Mouse (Mus musculus) spleen, adult 12 weeks (tissue): ENCODE data around the gene Klf2.
A peak's percentile ranks its signal among the peaks of the same experiment; 100 is the strongest.

Source experiments
- DNase-seq: peaks from one replicate; pipeline ENCODE4 v3.0.0; 2022; ENCODE audit warnings: low spot score

The Klf2 gene

GRCm38 (mm10) chr8:72305210-72305905 is 13.5 kb upstream of the Klf2 start, which contains the start of gene Gm10282:
TSS of gene Gm10282 (minus strand) at chr8:72305260.
- DNase-seq, result no peak

GRCm38 (mm10) chr8:72306913-72307312 is 11.9 kb upstream of the Klf2 start:
- DNase-seq, result no peak

- DNase-seq, result no peak
Measured at GRCm38 (mm10) chr8:72308276-72308675, 10.6 kb upstream of the Klf2 start.

DNA sequence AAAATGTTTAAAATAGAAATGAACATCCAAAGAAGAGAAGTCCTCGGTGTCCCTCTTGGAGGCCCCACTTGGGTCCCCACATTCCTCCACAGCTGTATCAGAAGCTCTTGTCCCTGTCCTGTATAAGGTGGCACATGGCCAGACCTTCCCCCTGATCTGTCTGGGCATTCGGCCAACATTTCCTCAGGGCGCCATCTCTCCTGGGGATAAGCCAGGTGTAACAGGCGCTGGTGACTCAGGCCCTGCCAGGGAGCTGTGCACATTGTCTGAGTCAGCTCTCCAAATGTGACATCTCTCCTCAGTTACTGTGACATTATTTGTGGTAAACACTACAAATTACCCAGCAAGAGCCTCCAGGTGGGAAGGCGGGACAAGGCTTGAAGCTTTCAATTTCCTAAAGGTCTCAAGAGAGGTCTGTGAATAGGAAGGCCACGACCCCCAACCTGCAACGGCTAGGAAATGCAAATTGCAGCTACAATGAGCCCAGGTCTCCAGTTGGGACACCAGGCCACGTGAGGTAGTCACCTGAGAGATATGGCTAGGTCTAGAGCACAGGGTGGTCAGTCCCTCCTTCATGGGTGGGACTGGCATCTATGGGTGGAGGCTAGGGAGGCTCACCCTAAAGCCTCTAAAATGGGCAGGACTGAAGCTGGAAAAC is 7.9 kb upstream of the Klf2 start:
- no peak for DNase-seq

- DNase-seq, result no peak
Measured at GRCm38 (mm10) chr8:72312926-72313518, 5.8 kb upstream of the Klf2 start.

- no peak for DNase-seq
Measured at GRCm38 (mm10) chr8:72316053-72316695, 2.7 kb upstream of the Klf2 start.

DNA sequence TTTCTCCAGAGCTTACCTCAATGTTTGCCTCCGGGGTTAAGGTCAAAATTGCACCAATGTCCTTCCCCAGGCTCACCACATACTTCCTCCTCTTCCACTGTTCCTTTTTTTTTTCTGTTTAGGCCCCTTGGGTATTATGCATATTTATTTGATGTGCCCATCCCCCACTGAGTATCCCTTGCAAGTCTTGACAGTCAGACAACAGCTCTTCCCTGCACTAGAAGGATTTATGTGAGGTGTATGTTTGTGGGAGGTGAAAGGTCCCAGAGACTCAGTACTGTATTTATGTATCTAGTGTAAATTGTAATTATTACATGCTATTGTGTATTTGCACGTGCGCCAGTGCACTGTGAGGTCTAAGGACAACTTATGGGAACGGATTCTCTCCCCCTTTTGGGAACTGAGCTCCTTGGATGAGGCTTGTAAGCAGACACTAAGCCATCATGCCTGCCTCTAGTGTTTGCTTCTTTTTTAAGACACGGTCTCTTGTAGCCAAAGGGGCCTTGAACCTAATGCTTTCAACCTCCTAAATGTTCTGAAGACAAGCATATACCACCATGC is 1.0 kb upstream of the Klf2 start:
- no peak for DNase-seq

DNA sequence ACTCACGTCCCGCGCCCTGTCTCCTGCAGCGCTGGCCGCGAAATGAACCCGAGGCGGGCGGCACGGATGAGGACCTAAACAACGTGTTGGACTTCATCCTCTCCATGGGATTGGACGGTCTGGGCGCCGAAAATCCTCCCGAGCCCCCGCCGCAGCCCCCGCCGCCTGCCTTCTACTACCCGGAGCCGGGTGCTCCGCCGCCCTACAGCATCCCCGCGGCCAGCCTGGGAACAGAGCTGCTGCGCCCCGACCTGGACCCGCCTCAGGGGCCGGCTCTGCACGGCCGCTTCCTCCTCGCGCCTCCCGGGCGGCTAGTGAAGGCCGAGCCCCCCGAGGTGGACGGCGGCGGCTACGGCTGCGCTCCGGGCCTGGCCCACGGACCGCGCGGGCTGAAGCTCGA is 564 bp downstream of the Klf2 start:
- DNase-seq, result no peak

- peak; percentile 25 for DNase-seq
Measured at GRCm38 (mm10) chr8:72319921-72320802, 1.3 kb downstream of the Klf2 start.

GRCm38 (mm10) chr8:72320803-72321583 is 2.2 kb downstream of the Klf2 start:
- DNase-seq, result no peak

DNA sequence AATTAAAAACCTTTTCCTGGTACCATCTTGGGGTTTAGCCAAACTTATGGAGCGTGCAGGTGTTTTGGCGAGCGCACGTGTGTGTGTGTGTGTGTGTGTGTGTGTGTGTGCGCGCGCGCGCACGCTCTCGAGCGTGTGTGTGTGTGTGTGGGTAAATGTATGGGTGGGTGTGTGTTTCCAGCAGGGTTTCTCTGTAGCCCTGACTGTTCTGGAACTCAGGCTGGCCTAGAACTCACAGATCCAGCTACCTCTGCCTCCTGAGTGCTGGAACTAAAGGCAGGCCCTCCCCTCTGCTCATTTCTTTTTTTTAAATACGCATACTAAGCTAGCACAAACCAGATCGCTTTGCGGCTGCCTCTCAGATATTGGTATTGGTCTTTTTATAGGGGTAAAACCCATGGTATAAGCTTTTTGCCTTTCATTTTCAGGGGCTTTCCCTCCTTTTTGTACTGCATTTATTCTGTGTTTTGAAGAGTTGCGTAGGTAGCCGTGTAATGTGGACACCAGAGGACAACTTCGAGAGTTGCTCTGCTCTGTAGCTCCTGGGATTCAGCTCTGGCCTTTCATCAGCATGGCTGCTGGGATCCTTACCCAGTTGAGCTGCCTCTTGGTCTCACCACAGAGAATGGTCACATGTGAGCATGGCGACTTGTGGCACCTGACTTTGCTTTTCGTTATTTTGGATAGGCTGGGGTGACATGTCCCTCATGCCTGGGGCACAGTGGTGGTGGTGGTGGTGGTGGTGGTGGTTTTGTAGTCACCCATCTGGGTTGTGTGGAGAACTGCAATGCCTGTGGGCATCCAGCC is 3.0 kb downstream of the Klf2 start:
- no peak for DNase-seq

GRCm38 (mm10) chr8:72322471-72322889 is 3.6 kb downstream of the Klf2 start:
- peak; percentile 46 for DNase-seq

DNA sequence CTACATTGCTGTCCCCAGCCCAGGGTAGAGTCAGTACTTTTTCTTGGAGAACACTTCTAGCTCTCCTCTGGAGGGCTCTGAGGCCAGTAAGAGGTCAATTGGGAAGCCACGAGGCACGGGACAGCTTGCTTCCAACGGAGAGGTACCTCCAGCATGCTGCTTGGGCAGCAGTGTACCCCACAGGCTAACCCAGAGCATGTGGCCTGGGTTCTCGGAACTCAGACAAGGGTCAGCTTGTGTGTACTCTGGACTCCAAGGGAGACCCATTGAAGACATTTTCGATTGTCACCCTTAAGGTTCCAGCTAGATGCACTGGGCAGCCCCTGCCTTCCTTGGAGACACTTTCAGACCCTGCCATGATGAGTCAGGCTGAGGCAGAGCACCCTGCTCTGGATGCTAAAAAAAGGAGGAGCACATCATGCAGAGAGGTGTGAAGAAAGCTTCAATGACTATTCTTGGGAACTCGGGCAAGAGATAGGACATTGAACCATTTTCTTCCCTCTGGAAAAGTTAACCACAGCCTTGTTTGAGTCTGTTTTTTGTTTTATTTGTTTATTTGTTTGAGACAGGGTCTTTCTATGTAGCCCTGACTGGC is 4.4 kb downstream of the Klf2 start:
- DNase-seq, result no peak

DNA sequence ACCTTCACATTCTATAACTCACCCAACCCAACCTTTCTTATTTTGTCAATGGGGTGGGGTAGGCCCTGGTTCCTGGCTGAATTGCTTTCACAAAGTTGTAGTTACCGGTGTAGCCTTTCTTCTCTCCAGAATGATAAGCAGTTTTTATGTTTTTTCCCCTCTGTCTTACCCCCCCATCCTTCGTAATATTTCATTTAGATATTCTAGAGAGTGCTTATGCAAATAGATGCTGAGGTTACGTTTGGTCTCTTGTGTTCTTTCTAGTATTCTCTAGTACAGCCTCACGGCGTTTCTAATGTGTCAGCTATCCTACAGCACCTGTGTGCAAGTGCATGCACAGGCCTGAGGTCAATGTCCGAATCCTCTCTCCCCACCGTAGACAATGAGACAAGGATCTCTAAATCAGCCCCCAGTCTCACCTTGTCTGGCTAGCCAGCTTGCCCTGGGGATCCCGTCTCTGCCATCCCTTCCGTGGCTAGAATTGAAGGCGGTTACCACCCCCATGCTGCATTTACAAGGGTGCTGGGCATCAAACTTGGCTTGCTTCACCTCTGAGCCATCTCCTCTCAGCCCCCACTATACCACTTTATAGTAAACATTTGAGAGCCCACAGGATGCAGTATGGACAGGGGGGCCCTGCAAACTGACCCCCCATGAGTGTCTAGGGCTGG is 5.3 kb downstream of the Klf2 start:
- DNase-seq, result no peak

DNA sequence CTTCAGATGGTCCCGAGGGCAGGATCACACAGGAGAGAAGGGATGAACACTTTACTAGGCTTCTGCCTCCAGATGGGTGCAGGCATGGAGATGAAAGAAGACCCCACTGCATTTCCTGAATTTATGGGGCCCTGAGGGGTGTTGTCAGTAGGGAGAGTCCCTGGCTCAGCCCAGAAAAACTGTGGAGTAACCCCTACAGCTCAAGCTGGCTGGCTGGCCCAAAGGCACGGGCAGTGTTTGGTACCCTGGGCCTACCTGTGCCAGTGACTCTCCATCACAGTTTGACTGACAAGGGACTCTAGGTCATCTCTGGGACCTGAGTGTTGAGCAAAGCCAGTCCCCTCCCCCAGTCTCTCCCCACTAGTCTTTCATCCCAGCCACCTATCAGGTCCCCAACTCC is 5.9 kb downstream of the Klf2 start:
- DNase-seq, result no peak

DNA sequence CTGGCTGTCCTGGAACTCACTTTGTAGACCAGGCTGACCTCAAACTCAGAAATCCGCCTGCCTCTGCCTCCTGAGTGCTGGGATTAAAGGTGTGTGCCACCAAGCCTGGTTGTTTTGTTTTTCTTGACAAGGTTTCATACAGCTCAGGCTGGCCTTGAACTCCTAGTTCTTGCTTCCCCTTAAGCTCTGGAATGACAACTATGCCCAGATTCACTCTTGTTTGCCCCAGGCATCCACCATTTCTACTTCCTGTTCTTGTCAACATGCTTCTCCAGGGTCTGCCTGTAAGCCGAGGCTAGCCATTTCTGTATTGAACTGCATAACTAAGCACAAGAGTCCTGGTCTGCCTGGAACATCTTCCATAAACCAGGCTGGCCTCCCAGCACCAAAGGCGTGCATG is 10.3 kb downstream of the Klf2 start:
- no peak for DNase-seq

- DNase-seq, result no peak
Measured at GRCm38 (mm10) chr8:72330806-72331516, 12.1 kb downstream of the Klf2 start.

DNA sequence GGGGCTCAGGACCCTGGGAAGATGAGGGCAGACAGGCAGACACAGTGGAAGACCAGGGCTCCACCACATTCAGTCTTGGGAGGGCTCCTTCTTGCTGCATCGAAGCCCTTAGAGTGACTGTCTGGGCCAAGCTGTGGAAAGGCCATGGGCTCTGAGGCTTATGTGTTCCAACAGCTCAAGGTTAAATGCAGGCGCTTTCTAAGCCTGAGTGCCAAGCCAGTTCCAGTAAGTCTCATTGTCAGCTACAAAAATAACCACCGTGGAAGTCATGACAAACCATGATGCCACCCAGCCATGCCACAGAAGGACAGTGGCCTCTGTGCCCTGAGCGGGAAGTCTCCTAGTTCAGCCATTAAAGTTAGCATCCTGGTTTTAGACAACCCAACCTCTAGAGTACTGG is 12.8 kb downstream of the Klf2 start:
- DNase-seq, result no peak
